Mouse (Mus musculus) adrenal gland, postnatal 14 days (tissue): ENCODE measurements around the gene Lyl1. TPM values are rescaled to one million over a fixed set of nuclear protein-coding genes. Genes with fewer than 3 reads are reported as not detected.
A peak's percentile ranks its signal among the peaks of the same experiment; 100 is the strongest.

Experiments
- DNase-seq: peaks from one replicate; pipeline ENCODE4 v3.0.0; 2021; ENCODE audit warnings: mixed read lengths
- total RNA-seq: library from RNA; stranded (reverse); gene quantifications from 2 replicates; pipeline ENCODE4 v1.2.3, GENCODE M21; 2021

Gene Lyl1
- total RNA-seq, 1 experiment from 2014 or later, result 4.2 TPM

DNA sequence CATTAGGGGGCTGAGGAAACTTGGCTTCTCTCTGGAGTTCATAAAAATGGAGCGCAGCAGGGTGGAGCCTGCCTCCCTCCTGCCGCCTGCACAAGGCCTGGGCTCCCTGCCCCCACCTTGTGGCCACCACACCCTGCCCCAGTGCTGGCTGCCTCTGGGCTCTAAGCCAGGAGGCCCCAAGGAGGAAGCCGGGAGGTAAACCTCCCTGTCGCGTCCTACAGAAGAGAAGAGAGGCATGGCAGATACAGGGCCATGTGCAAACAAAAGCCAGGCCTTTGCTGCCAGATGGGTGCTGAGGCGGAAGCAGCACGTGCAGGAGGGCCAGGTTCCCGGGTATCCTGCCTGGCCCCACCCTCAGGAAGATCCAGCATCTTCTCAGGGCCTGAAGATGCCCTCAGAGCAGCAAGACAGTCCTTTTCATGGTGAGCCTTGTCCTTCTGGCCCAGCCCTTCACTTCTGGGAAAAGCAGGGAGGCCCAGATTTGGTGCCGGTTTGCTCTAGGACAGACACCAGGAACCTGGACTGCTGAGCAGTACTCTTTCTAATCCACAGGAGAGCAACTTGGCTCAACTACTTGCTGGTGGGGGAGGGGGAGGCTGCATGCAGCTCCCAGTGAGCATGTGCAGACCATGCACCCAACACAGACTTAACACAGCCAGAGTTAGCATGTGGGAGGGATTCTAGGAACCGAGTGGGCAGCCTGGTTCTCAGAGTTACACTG, 21.8 kb downstream of the Lyl1 start, which contains the start of gene G430095P16Rik:
G430095P16Rik (plus strand) TSS at position 158 of the 721 bp plus-strand sequence.
- peak; percentile 79 for DNase-seq

DNA sequence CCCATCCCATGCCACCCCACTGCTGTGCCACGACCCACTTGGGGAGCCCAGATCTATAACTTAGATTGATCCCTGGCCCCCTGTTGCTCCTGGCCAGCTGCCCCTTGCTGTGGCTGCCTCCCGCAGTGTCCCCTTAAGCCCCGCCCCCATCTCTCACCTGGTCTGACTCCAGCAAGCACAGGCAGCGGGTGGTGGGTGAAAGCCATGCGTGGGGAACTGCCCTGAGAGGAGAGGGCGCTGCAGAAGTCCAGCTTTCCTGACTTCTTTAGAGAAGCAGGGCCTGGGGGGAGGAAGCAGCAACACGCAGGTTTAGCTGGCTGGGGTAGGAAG, 22.3 kb downstream of the Lyl1 start:
- no peak for DNase-seq

DNA sequence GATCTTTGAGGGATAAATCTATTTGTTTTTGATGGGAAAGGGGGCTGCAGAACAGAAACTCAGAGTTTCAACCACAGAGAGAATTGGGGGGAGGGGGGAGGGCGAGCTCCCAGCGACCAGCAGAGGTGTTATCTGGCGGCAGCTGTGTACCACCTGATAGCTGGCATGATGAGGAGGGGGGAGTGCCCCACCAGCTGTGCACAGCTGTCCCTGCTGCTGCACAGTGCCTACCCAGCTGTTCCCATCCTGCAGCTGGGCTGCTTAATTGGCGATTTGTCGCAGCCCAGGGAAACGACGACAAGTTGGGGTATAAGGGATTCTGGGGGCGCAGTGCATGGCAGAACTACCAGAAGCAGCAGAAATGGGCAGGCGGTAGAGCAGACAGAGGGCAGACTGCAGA, 23.4 kb downstream of the Lyl1 start:
- DNase-seq, result no peak

DNA sequence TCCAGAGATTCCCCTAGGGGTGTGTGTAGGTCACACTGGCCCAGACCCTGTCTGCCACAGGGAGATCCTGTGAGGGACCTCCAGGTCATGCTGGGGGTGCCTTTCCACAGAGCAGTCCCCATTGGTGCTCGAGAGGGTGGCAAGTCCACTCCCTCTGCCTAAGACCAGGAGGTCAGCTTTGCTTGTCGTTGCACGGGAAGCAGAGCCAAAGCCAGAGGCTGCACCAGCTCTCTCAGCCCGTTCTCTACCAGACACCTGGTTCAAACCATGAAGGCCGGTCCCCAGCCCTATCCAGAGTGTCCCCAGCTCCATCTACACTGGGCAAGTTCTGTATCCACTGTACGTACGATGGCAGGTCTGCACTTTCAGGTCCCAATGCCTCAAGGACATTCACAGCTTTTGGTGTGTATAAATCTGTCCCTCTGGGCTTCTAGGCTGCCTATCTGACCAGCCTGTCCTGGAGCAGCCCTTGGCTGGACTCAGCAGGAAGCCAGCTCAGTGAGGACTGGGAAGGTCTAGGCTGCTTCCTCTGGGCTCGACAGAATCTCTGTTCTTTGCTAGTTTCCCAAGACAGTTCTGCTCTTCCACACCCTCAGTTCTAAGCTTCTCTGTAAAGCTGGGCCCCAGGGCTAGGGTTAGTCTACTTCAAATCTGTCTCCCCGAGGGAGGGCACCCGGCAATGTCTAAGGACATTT, 24.1 kb downstream of the Lyl1 start:
- no peak for DNase-seq

DNA sequence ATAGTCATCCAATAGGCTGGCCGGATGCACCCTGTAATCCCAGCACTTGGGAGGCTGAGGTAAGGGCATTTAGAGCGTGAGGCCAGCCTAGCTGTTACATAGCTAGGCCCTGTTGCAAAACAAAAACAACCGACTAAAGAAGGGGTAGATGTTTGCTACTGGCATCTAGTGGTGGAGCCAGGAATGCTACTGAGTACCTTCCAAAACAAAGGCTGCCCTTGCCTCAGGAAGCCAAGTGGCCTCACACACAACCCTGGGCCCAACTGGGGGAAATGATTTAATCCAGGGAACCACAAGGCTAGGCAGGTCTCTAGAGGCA, 24.6 kb downstream of the Lyl1 start:
- peak; percentile 53 for DNase-seq

DNA sequence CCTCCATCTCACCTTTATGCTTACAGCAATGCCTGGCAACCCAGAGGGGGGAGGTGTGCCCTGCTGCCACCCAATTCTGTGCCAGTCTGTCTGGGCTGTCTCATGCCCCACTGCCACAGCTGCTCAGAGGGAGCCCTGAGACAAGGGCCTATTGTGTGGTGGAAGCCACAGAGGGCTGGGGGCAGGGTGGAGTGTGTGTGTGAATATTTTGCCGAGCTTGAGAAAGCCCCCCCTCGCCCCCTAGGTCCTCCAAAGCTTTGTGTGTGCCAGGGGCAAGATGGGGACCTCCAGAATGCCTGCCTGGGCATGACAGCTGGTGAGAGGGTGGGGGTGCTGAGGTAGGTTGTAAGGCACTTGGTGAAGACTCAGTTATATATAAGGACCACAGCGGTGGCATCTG, 27.2 kb downstream of the Lyl1 start:
- DNase-seq, result no peak

DNA sequence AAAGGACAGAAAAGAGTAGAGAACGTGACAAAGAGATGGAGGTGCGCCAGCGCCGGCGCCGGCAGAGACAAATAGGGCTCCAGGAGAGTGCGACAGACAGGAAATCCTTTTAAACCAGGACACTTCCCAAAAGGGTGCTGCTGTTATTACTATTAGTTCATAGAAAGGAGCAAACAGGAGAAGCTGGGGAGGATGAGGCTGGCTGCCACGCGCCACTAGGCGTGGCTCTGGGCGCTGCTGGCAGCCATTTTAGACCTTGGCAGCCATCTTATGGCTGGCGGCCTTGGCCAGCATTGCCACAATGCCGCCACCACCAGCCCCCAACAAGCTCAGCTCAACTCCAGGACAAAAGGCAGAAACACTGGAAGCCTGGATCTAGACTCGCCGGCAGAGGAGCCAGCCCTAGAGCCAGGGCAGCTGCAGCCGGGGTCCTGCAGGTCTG, 28.7 kb downstream of the Lyl1 start:
- no peak for DNase-seq

DNA sequence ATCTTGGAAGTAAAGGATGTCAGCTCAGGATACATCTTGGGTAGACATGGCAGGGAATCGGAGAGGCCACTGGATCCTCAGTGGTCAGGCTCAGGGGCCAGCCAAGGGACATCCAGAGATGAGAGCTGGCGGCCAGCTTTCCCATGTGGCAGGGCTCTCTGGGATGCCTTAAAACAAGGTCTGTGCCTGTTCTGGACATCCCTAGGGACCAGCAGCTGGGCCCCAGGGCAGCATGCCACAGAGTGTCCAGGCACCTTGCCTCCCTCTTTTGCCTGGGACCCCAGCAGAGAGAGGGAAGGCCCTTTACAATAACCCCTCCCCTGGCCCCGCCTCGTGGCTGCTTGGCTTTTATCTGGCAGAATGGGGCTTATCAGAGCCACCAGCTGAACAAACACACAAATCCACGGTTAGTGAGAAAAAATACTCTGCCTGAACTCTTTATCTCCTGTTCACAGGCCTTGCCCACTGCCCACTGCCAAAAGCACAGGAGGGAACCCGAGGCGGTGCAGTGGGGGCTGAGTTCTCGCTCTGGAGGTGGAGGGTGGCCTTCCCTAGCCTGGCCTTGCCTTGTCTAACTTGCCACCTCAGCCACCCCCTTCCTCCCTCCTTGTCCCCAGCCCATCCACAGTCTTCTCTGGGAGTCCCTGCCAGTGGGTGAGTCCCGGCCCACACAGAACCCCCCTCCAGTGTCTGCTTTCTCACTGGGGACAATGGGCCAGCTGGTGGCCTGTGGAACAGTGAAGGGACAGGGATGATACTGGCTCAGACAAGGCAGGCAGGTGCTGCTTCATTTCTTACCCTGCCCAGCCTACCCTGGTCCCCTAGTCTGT, 29.5 kb downstream of the Lyl1 start:
- DNase-seq, result no peak

DNA sequence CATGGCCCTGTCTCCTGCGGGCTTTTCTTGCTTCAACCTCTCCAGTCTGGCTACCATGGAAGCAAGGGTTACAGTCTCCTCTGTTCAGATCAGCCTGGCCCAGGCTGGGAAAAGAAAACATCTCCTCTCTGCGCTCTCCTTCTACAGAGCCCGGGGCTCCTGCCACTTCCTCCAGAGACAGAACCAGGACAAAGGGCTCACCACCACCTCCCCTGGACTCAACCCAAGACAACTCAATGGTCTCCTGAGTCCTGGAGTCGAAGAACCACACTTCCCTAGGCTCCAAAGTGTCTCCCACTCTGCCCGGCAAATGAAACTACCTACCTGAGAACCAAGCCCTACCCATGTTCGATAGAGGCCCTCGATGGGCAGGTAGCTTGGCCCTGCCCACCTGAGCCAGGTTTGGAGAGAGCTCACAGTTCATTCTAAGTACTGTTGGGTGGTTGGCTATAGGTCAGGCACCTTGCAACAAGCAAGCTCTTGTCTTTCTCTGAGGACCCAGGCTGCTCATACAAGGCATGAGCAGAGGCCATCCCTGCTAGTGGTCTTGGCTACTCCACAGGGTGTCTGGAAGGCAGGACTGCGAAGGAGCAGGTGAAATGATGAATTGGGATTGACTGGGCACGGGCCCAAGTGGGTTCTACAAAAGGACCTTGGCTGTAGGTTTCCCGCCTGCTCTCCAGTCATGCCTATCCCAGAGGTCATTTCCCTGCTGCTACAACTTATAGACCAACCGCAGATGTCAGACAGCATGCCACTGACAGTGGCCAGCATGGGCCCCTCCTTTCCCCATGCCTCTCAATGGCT, 30.3 kb downstream of the Lyl1 start:
- peak; percentile 66 for DNase-seq

DNA sequence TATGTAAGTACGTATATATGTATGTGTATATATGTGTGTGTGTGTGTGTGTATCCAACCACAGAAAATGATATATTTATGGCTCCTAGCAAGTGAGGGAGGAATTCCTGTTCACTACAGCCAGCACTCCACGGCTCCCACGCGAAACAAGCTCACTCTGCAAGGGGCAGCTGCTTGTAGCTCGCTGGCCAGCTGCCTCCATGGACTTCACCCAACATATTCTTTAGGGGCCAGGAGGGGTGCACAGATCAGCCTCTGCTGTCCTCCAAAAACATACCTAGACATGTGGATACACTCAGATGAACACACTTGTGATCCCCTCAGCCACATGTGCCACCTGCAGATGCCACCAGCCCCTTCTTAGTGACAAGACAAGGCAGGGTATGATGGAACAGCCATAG, 31.3 kb downstream of the Lyl1 start:
- no peak for DNase-seq

DNA sequence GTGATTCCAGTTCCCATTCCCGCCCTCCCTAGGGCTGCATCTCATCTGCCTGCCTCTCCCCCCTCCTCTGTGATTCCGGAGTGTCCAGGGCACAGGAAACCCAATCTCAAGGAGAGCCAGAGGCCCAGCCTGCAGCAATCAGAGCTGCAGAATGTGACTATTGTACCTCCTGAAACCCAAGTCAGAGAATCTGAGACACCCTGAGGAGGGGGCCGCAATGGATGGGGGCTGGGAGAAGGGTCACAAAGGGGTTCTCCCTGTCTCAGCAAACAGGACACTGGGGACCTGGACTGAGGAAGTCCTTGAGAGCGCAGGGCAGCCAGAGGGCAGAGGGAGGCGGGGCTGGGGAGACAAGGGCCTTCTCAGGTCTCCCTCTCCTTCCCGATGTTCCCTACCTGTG, 31.7 kb downstream of the Lyl1 start:
- DNase-seq, result no peak

DNA sequence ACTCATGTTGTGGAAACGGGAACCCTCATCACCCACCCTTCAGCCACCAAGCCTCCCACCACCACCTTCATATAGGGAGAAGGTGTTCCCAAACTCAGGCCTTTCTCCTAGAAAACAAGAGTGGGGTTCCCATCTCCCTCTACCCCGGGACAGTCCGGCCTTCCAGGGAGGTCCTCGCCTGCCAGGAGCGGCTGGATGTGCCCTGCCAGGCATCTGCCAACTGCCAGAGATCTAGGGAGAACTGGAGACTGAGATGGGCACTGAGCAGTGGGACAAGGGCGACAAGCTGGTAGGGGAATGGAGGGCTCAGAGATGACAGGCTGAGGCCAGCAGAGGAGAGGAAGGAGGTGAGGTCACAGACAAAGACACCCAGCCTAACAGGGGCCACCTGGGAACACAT, 32.7 kb downstream of the Lyl1 start:
- no peak for DNase-seq

DNA sequence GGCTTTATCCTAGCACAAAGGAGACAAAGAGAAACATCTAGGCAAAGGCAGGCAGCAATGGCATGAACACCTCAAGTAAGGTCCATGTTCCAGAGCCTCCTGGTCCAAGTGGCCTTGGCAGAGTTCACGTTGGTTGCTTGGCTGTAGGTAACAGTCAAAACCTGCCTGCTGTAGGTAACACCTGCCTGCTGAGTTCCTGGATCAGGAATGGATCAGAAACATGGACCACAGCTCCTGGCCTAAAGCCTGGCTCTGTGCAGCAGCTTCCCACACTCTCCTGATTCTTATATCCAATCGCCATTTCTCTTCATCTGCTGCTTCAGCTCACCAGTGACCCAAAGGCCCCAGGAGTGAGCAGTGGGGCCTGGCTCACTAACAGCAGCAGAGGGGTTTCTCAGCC, 33.4 kb downstream of the Lyl1 start:
- DNase-seq, result no peak

DNA sequence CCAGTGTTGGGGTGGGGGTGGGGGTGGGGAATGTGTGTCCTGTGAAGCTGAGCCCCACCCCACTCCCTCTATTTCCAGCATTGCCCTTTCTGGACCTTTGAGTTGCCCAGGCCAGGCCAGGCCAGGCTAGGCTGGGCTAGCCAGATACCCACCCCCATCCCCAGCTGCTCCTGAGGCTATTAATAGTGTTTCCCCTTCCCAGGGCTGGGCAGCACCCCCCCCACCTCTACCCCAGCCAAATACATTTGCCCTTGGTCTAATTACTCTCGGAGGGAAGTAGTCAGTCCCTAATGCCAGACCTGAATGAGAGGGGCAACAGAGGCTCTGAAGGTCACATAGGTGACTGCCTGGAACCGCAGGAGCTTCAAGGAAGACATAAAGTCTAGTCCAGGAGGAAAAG, 34.3 kb downstream of the Lyl1 start:
- no peak for DNase-seq

DNA sequence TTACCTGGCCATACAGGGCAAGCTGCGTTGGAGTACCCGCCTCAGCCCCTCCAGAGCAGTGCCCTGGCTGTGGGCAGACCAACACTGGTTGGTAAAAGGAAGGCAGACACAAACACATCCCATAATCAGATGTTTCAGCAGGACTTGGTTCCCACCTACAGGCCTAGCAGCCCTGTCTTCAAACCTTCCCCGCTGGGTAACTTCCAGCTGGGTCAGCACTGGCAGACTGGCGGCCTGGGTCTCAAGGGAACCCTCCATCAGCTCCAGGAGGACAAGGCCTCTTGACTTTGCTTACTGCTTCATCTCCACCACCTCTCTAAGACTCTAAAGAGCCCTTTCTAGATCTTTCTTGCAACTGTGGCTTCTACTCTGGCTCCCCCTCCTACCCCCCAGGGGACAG, 35.3 kb downstream of the Lyl1 start:
- DNase-seq, result no peak

DNA sequence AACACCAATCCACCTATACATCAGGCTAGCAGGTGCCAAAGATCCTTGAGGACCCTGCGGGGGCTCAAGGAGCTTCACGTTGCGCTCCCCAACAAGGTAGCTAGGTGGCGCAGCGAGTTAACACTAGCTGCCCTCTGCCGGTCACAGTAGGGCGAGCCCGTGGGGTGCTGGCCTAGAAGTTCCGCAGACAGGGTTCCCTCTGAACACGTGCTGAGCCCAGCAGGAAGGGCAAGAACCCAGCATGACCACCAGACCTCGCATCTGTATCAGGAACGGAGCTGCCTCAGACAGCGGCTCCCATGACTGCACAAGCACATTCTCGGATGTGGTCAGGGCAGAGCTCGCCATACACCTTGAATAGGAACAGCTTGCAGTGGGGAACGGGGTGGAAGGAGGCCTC, 36.4 kb downstream of the Lyl1 start:
- peak; percentile 88 for DNase-seq

DNA sequence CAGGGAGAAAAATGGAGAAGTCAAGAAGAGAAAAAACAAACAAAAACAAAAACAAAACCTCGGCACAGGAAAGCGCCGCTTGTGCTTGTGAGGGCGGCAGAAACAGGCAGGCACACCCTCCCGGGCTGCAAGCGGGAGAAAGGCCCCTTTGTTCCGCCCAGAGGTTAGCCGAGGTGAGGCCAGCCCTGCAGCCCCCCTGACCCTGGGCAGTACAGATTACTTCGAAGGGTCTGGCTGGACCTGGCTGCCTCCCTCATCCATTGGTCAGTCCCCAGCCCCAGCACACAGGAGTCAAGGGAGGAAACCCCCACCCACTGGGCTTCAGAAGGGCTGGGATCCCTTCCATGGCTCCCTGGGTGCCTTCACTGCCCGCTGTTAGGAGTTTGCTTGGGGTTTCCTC, 37.0 kb downstream of the Lyl1 start:
- DNase-seq, result no peak

DNA sequence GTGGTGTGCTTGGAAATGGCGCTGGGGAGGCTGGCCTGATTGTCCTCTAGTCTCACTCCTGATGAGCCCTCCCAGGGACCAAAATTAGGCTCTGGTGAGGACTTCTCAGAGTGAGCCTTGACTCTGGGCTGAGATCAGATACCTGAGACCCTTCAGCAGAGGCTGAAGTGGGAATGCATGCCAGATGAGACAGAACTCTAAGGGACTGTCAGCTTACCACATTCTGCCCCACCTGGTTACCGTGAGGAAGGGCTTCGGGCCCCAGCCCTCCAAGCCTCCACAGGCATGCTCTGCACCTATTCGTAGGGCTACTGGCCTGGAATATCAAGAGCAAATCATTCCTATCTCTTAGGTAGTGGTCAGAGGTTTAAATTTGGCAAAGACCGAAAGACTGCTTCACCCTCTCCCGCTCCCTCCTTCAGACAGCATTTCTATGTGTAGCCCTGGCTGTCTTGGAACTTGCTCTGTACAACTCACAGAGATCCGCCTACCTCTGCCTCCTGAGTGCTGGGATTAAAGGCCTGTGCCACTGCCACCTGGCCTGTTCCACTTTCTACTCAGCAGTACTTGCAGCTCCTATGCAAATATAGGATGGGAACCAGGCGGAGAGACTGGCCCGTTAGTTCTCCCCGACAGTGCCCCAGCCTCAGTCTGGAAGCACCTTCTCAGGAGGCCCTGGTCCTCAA, 37.6 kb downstream of the Lyl1 start:
- DNase-seq, result no peak

DNA sequence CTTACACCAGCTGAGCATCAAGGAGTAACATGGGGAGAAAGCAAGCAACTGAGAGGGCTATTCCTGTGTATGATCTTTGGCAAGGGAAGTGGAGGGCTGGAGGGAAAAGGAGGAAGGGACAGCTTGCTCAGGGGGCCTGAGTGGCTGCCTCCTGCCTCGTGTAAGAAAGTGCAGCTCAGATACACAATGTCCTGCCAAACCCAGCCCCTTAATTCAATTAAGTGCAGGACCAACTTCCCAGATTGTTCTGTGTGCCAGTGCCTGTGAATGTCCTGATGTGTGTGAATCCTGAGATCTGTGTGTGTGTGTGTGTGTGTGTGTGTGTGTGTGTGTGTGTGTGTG, 38.1 kb downstream of the Lyl1 start:
- DNase-seq, result no peak

DNA sequence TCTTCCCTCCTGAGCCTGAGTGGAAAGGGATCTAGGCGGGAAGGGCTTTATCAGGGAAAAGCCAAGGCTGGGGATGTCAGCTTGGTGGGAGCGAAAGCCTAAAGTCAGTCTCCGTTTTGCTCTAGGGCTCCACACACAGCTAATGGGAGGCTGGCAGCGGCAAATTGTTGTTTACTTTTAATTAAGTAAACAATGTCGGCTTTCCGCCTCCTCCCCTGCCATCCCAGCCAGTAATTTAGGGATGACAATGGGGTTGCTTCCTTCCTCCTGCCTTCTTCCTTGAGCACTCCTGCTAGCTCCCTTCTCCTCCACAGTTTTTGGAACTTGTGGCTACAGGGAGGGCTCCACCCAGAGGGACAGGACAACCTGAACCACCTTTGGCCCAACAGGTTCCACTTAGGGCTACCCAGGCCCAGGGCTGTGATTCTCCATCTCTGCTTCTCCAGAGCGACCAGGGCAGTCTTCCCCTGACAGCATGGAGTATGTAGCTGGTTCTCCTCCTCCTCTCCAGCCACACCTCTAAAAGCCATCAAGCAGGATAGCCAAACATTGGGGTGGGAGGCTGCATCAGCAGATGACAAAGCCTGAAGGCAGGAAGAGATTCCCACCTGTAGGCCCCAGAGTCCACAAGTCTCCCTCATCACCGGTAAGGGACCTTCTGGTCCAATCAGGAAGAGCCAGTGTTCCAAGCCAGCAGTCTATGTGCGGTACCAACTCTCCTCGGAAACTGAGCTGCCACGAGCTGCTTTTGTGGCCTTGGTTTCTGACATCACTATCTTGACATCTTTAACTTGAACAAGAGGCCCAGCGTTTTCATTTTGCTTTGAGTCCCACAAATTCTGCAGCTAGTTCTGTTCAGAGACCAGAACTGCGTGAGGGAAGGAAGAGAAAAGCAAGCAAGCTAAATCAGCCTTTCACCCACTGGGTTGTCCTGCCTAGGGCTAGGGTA, 39.9 kb downstream of the Lyl1 start:
- DNase-seq, result no peak
